Mouse (Mus musculus): ENCODE results near the gene 9230112D13Rik. TPM values are rescaled to one million over a fixed set of nuclear protein-coding genes. Genes with fewer than 3 reads are reported as not detected.

Gene 9230112D13Rik
- polyA plus RNA-seq, 1 experiment from 2014 or later: not detected

GRCm38 (mm10) chr14:34548391-34549001, 25.9 kb upstream of the 9230112D13Rik start:
- H3K27me3 ChIP-seq (replicated peaks; ENCODE audit: control insufficient read depth, insufficient read depth, low read length): no peaks in the 10 kb centered on the region
- H3K9ac ChIP-seq (ENCODE audit: low read length): peak overlapping the region; percentile 91
- peak overlapping the region; percentile 78 for H3K4me3 ChIP-seq (ENCODE audit: low read depth, low read length)
- H3K27ac ChIP-seq (ENCODE audit: low read depth, low read length): peak overlapping the region; percentile 56; the same call in 1 of the 2 replicates
- H3K9me3 ChIP-seq (replicated peaks; ENCODE audit: control insufficient read depth, low read length): no peaks in the 10 kb centered on the region
- peak; percentile 65 for DNase-seq (ENCODE audit: low spot score)
- ATAC-seq: peak; percentile 67
- H3K4me2 ChIP-seq (ENCODE audit: low read length): peak overlapping the region; percentile 65
- WGBS: under 1% methylated on average over 27 of the region's 27 CpGs
- no peaks in the 10 kb centered on the region; the same call in 1 of the 2 replicates for H3K4me1 ChIP-seq (ENCODE audit: control insufficient read depth, insufficient read depth, low read length)
- H3K36me3 ChIP-seq (ENCODE audit: control insufficient read depth, insufficient read depth, low read length): no peaks in the 10 kb centered on the region

GRCm38 (mm10) chr14:34544545-34544944, 21.9 kb upstream of the 9230112D13Rik start:
- H3K4me1 ChIP-seq (ENCODE audit: control insufficient read depth, insufficient read depth, low read length): no peaks in the 10 kb centered on the region
- WGBS: 80% methylated on average over 2 of the region's 2 CpGs
- ATAC-seq: no peak
- no peaks in the 10 kb centered on the region for H3K27me3 ChIP-seq (replicated peaks; ENCODE audit: control insufficient read depth, insufficient read depth, low read length)
- no peaks in the 10 kb centered on the region for H3K36me3 ChIP-seq (ENCODE audit: control insufficient read depth, insufficient read depth, low read length)
- no peak overlapping the region for H3K9ac ChIP-seq (ENCODE audit: low read length)
- DNase-seq (ENCODE audit: low spot score): no peak
- H3K9me3 ChIP-seq (replicated peaks; ENCODE audit: control insufficient read depth, low read length): no peaks in the 10 kb centered on the region
- no peak overlapping the region for H3K27ac ChIP-seq (ENCODE audit: low read depth, low read length)
- no peak overlapping the region for H3K4me2 ChIP-seq (ENCODE audit: low read length)
- no peak overlapping the region for H3K4me3 ChIP-seq (ENCODE audit: low read depth, low read length)

GRCm38 (mm10) chr14:34544001-34544400, 21.4 kb upstream of the 9230112D13Rik start:
- Histone ChIP-seq H3K4me3 (ENCODE audit: low read depth, low read length) (no peak overlapping the region), H3K9me3 (replicated peaks; ENCODE audit: control insufficient read depth, low read length) (no peaks in the 10 kb centered on the region), H3K27ac (ENCODE audit: low read depth, low read length) (no peak overlapping the region), H3K27me3 (replicated peaks; ENCODE audit: control insufficient read depth, insufficient read depth, low read length) (no peaks in the 10 kb centered on the region), H3K4me1 (ENCODE audit: control insufficient read depth, insufficient read depth, low read length) (no peaks in the 10 kb centered on the region), H3K9ac (ENCODE audit: low read length) (no peak overlapping the region), H3K36me3 (ENCODE audit: control insufficient read depth, insufficient read depth, low read length) (no peaks in the 10 kb centered on the region), H3K4me2 (ENCODE audit: low read length) (no peak overlapping the region)
- ATAC-seq: no peak
- 83% methylated on average over 6 of the region's 6 CpGs for WGBS
- no peak for DNase-seq (ENCODE audit: low spot score)

DNA sequence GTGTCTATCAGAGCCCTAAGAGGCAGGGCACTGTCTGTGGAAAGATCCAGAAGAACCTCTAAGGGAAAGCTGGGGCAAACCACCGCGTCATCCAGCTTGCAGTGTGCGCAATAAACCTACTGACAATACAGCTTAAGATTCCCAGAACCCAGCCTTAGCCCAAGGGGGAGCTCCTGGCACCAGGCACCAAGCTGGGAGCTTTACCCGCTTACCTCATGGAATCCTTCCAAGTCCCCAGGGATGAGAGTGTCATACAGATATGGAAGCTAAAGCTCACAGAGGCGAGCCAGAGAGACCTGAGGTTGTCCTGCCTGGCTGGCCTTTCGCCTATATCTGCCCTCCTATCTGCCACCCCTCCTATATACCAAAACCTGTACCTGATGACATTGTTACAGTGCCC, 21.0 kb upstream of the 9230112D13Rik start:
- Histone ChIP-seq H3K36me3 (ENCODE audit: control insufficient read depth, insufficient read depth, low read length) (no peaks in the 10 kb centered on the region), H3K9ac (ENCODE audit: low read length) (no peak overlapping the region), H3K27me3 (replicated peaks; ENCODE audit: control insufficient read depth, insufficient read depth, low read length) (no peaks in the 10 kb centered on the region), H3K4me2 (ENCODE audit: low read length) (no peak overlapping the region), H3K4me3 (ENCODE audit: low read depth, low read length) (no peak overlapping the region), H3K9me3 (replicated peaks; ENCODE audit: control insufficient read depth, low read length) (no peaks in the 10 kb centered on the region), H3K4me1 (ENCODE audit: control insufficient read depth, insufficient read depth, low read length) (no peaks in the 10 kb centered on the region), H3K27ac (ENCODE audit: low read depth, low read length) (no peak overlapping the region)
- DNase-seq (ENCODE audit: low spot score): no peak
- no peak for ATAC-seq
- WGBS: 66% methylated on average over 6 of the region's 6 CpGs

GRCm38 (mm10) chr14:34541896-34542295, 19.3 kb upstream of the 9230112D13Rik start:
- no peak overlapping the region for H3K4me3 ChIP-seq (ENCODE audit: low read depth, low read length)
- no peak overlapping the region for H3K27ac ChIP-seq (ENCODE audit: low read depth, low read length)
- no peaks in the 10 kb centered on the region for H3K9me3 ChIP-seq (replicated peaks; ENCODE audit: control insufficient read depth, low read length)
- H3K4me2 ChIP-seq (ENCODE audit: low read length): no peak overlapping the region
- no peaks in the 10 kb centered on the region for H3K36me3 ChIP-seq (ENCODE audit: control insufficient read depth, insufficient read depth, low read length)
- 74% methylated on average over 5 of the region's 5 CpGs for WGBS
- DNase-seq (ENCODE audit: low spot score): no peak
- H3K4me1 ChIP-seq (ENCODE audit: control insufficient read depth, insufficient read depth, low read length): no peaks in the 10 kb centered on the region
- no peak for ATAC-seq
- H3K9ac ChIP-seq (ENCODE audit: low read length): no peak overlapping the region
- no peaks in the 10 kb centered on the region for H3K27me3 ChIP-seq (replicated peaks; ENCODE audit: control insufficient read depth, insufficient read depth, low read length)

DNA sequence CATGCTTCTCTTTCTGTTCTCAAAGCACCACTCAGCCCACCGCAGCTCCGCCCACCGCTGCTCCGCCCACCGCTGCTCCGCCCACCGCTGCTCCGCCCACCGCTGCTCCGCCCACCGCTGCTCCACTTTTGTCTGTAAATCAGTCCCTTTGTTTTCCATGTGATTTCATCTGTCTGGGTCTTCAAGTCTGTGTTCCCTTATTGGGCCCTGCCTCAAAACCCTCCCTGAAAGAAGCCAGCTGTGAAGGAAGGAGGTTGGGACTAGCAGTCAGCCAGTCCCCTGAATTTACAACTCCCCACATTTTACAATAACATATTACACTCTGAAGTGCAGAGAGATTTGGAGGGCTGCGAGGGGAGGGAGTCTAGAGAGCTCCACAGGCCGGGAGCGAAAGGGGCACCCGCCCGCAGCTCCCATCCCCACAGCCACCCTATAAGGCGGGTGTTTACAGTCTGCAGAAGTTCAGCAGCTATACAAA, 18.1 kb upstream of the 9230112D13Rik start:
- Histone ChIP-seq H3K27me3 (replicated peaks; ENCODE audit: control insufficient read depth, insufficient read depth, low read length) (no peaks in the 10 kb centered on the region), H3K4me3 (ENCODE audit: low read depth, low read length) (no peak overlapping the region), H3K9ac (ENCODE audit: low read length) (no peak overlapping the region), H3K9me3 (replicated peaks; ENCODE audit: control insufficient read depth, low read length) (no peaks in the 10 kb centered on the region), H3K4me2 (ENCODE audit: low read length) (no peak overlapping the region), H3K36me3 (ENCODE audit: control insufficient read depth, insufficient read depth, low read length) (no peaks in the 10 kb centered on the region), H3K27ac (ENCODE audit: low read depth, low read length) (no peak overlapping the region), H3K4me1 (ENCODE audit: control insufficient read depth, insufficient read depth, low read length) (no peaks in the 10 kb centered on the region)
- WGBS: 16% methylated on average over 17 of the region's 17 CpGs
- DNase-seq (ENCODE audit: low spot score) (no peak), ATAC-seq (peak; percentile 23)

GRCm38 (mm10) chr14:34535883-34536282, 13.3 kb upstream of the 9230112D13Rik start:
- WGBS: 70% methylated on average over 4 of the region's 4 CpGs
- ATAC-seq (no peak), DNase-seq (ENCODE audit: low spot score) (no peak)
- H3K36me3 ChIP-seq (ENCODE audit: control insufficient read depth, insufficient read depth, low read length): no peaks in the 10 kb centered on the region
- no peaks in the 10 kb centered on the region for H3K9me3 ChIP-seq (replicated peaks; ENCODE audit: control insufficient read depth, low read length)
- no peaks in the 10 kb centered on the region for H3K27me3 ChIP-seq (replicated peaks; ENCODE audit: control insufficient read depth, insufficient read depth, low read length)
- no peak overlapping the region for H3K27ac ChIP-seq (ENCODE audit: low read depth, low read length)
- H3K4me3 ChIP-seq (ENCODE audit: low read depth, low read length): no peak overlapping the region
- H3K4me2 ChIP-seq (ENCODE audit: low read length): no peak overlapping the region
- no peak overlapping the region for H3K9ac ChIP-seq (ENCODE audit: low read length)
- H3K4me1 ChIP-seq (ENCODE audit: control insufficient read depth, insufficient read depth, low read length): no peaks in the 10 kb centered on the region

GRCm38 (mm10) chr14:34533537-34533936, 10.9 kb upstream of the 9230112D13Rik start:
- WGBS: 85% methylated on average over 5 of the region's 5 CpGs

DNA sequence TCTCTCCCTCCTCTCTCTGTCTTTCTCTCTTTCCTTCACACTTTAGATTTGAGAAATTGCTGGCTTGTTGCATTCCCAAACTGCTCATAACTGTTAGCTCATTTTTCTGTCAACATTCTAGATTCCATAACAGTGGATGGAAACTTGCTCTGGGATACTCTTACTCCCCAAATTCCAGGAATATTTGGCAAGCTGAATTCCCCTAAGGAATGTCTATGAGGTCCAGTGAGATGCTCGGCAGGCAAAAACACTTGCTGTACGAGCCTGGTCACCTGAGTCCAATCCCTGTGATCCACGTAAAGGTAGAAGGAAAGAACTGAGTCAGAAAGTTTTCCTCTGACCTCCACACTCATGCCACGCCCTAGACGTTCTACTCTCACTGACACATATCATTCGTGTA, 9.9 kb upstream of the 9230112D13Rik start:
- Histone ChIP-seq H3K4me2 (ENCODE audit: low read length) (no peak overlapping the region), H3K4me1 (ENCODE audit: control insufficient read depth, insufficient read depth, low read length) (no peaks in the 10 kb centered on the region), H3K27me3 (replicated peaks; ENCODE audit: control insufficient read depth, insufficient read depth, low read length) (no peaks in the 10 kb centered on the region), H3K9ac (ENCODE audit: low read length) (no peak overlapping the region), H3K27ac (ENCODE audit: low read depth, low read length) (no peak overlapping the region), H3K4me3 (ENCODE audit: low read depth, low read length) (no peak overlapping the region), H3K9me3 (replicated peaks; ENCODE audit: control insufficient read depth, low read length) (0 out of 2 replicates have a peak, but pooled peaks cover 4% of the 10 kb centered on the region), H3K36me3 (ENCODE audit: control insufficient read depth, insufficient read depth, low read length) (no peaks in the 10 kb centered on the region)
- ATAC-seq (no peak), DNase-seq (ENCODE audit: low spot score) (no peak)
- WGBS: 87% methylated on average over 6 of the region's 6 CpGs

More at GRCm38 (mm10) chr14:34533537-34533936, 10.9 kb upstream of the 9230112D13Rik start:
- DNase-seq (ENCODE audit: low spot score): no peak
- Histone ChIP-seq H3K4me1 (ENCODE audit: control insufficient read depth, insufficient read depth, low read length) (no peaks in the 10 kb centered on the region), H3K4me3 (ENCODE audit: low read depth, low read length) (no peak overlapping the region), H3K27me3 (replicated peaks; ENCODE audit: control insufficient read depth, insufficient read depth, low read length) (no peaks in the 10 kb centered on the region), H3K9ac (ENCODE audit: low read length) (no peak overlapping the region), H3K4me2 (ENCODE audit: low read length) (no peak overlapping the region), H3K27ac (ENCODE audit: low read depth, low read length) (no peak overlapping the region), H3K36me3 (ENCODE audit: control insufficient read depth, insufficient read depth, low read length) (no peaks in the 10 kb centered on the region), H3K9me3 (replicated peaks; ENCODE audit: control insufficient read depth, low read length) (0 out of 2 replicates have a peak, but pooled peaks cover 4% of the 10 kb centered on the region)
- no peak for ATAC-seq
